Mouse (Mus musculus) lung, embryonic 16.5 days (tissue): ENCODE data around the gene Psmd6. TPM values are rescaled to one million over a fixed set of nuclear protein-coding genes. Genes with fewer than 3 reads are reported as not detected.

Experiments
- ATAC-seq: fragments of 200-750 bp; cut with Nextera tagmentation; 2 replicates; pipeline ENCODE4 v1.8.0; 2017; ENCODE audit warnings: low read depth, mild to moderate bottlenecking, moderate library complexity
- H3K27ac ChIP-seq: fragments of 300-500 bp; sonication (generic); 2 replicates; pipeline ENCODE4 v1.5.1; 2014; ENCODE audit warnings: mild to moderate bottlenecking, control low read depth, low read length
- H3K27me3 ChIP-seq: fragments of 300-500 bp; sonication (generic); 2 replicates; pipeline ENCODE4 v1.6.1; 2014; ENCODE audit warnings: low read depth, low read length, mixed read lengths; ENCODE audit not compliant: control insufficient read depth, insufficient read depth
- H3K36me3 ChIP-seq: fragments of 300-500 bp; sonication (generic); 2 replicates; pipeline ENCODE4 v1.6.1; 2014; ENCODE audit warnings: low read length; ENCODE audit not compliant: control insufficient read depth, insufficient read depth
- H3K4me1 ChIP-seq: fragments of 300-500 bp; sonication (generic); replicated peaks from 2 replicates; pipeline ENCODE4 v1.6.1; 2014; ENCODE audit warnings: low read length, mixed read lengths; ENCODE audit not compliant: control insufficient read depth, insufficient read depth
- H3K4me2 ChIP-seq: fragments of 300-500 bp; sonication (generic); 2 replicates; pipeline ENCODE4 v1.6.1; 2014; ENCODE audit warnings: low read depth, low read length, control low read depth
- H3K4me3 ChIP-seq: fragments of 300-500 bp; sonication (generic); 2 replicates; pipeline ENCODE4 v1.5.1; 2014; ENCODE audit warnings: mild to moderate bottlenecking, low read length, control low read depth
- H3K9ac ChIP-seq: fragments of 300-500 bp; sonication (generic); 2 replicates; pipeline ENCODE4 v1.6.1; 2014; ENCODE audit warnings: low read length, control low read depth
- H3K9me3 ChIP-seq: fragments of 300-500 bp; sonication (generic); 2 replicates; pipeline ENCODE4 v1.6.1; 2016; ENCODE audit warnings: low read length; ENCODE audit not compliant: control insufficient read depth
- WGBS: fragments of 180-500 bp; shearing (Covaris S2); extraction: QIAGEN DNeasy Blood & Tissue Kit; methylation state at CpG from one replicate; pipeline ENCODE4 v1.1.7; 2014; 5-methylcytosine and 5-hydroxymethylcytosine counted together
- polyA plus RNA-seq: library from polyadenylated mRNA; unstranded; fragments of >200 nt; fragmentation: Nextera tagmentation; extraction: Ambion mirVana; gene quantifications from 2 replicates; pipeline ENCODE4 v1.2.1, GENCODE M21; 2015

Gene Psmd6
- 205 and 209 TPM in 2 replicates for polyA plus RNA-seq

GRCm38 (mm10) chr14:14120230-14121096, at the start of gene Psmd6:
Gene Psmd6 (minus strand): TSS chr14:14120984.
- peaks cover 20% of the 10 kb centered on the region for H3K36me3 ChIP-seq
- peak within 1 kb of the TSS; percentile 78 for H3K4me3 ChIP-seq
- peak; percentile 98 for ATAC-seq
- no peaks in the 10 kb centered on the region for H3K9me3 ChIP-seq
- peak within 1 kb of the TSS; percentile 44 for H3K27ac ChIP-seq
- peak within 1 kb of the TSS; percentile 91 for H3K9ac ChIP-seq
- no peaks in the 10 kb centered on the region for H3K27me3 ChIP-seq
- under 1% methylated on average over 65 of the region's 68 CpGs for WGBS
- peak within 1 kb of the TSS; percentile 74 for H3K4me2 ChIP-seq
- H3K4me1 ChIP-seq, result peaks cover 7% of the 10 kb centered on the region

DNA sequence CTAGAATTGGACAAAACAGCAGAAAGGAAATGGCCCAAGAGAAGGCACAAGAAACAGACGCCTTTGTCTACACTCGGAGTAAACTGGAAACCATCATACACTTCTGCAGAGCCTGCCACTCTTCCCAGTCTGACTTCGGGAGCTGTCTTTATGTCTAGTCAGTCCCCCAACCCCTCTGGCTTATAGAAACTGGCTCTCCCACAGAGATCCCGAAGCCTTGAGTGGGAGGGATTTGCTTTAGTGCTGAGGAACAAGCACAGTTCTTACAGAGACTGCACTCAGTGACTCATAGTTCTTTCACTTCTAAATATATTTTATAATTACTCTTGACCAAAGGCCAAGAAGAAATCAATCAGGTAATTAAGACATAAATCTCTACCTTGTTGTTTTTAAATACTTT, 10.1 kb downstream of the Psmd6 start:
- peaks cover 22% of the 10 kb centered on the region for H3K36me3 ChIP-seq
- H3K9ac ChIP-seq, result no peak overlapping the region
- WGBS, result 85% methylated on average over 4 of the region's 4 CpGs
- no peak overlapping the region for H3K27ac ChIP-seq
- no peak overlapping the region for H3K4me2 ChIP-seq
- no peaks in the 10 kb centered on the region for H3K27me3 ChIP-seq
- ATAC-seq, result no peak
- H3K4me3 ChIP-seq, result no peak overlapping the region
- H3K9me3 ChIP-seq, result no peaks in the 10 kb centered on the region
- no peaks in the 10 kb centered on the region for H3K4me1 ChIP-seq

- Histone ChIP-seq H3K36me3 (peaks cover 15% of the 10 kb centered on the region), H3K4me1 (no peaks in the 10 kb centered on the region), H3K27me3 (no peaks in the 10 kb centered on the region), H3K27ac (no peak overlapping the region), H3K4me3 (no peak overlapping the region), H3K9ac (no peak overlapping the region), H3K9me3 (no peaks in the 10 kb centered on the region), H3K4me2 (no peak overlapping the region)
- WGBS, result 60% methylated on average over 2 of the region's 2 CpGs
- no peak for ATAC-seq
Measured at GRCm38 (mm10) chr14:14104930-14105318, 15.9 kb downstream of the Psmd6 start.

GRCm38 (mm10) chr14:14104213-14104929, 16.4 kb downstream of the Psmd6 start:
- no peaks in the 10 kb centered on the region for H3K4me1 ChIP-seq
- H3K27ac ChIP-seq, result no peak overlapping the region
- H3K27me3 ChIP-seq, result no peaks in the 10 kb centered on the region
- no peak overlapping the region for H3K4me2 ChIP-seq
- no peak for ATAC-seq
- WGBS, result 56% methylated on average over 13 of the region's 13 CpGs
- H3K9me3 ChIP-seq, result no peaks in the 10 kb centered on the region
- H3K36me3 ChIP-seq, result peaks cover 17% of the 10 kb centered on the region
- no peak overlapping the region for H3K4me3 ChIP-seq
- no peak overlapping the region for H3K9ac ChIP-seq

DNA sequence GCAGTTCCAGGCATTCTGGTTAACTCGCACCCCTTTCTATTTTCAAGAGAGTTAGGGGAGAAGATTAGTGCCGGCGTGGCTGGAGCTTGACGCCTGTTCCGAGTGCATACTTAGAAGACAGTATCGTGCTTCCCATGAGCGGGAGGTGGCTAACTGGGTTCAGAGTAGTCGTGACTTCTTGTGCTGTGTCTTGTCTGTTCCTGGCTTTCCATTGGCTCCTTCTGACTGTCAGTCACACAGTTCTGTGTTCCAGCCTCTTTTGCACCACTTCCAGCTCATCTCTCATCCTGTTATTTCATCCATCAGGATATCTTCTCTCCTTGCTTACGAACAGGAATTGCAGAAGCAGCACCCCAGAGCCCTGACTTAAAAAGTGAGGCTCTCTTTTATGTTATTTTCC, 19.5 kb downstream of the Psmd6 start:
- H3K4me1 ChIP-seq, result no peaks in the 10 kb centered on the region
- no peak overlapping the region for H3K9ac ChIP-seq
- no peak for ATAC-seq
- H3K4me2 ChIP-seq, result no peak overlapping the region
- H3K36me3 ChIP-seq, result peaks cover 22% of the 10 kb centered on the region
- no peaks in the 10 kb centered on the region for H3K9me3 ChIP-seq
- no peaks in the 10 kb centered on the region for H3K27me3 ChIP-seq
- H3K27ac ChIP-seq, result no peak overlapping the region
- 90% methylated on average over 9 of the region's 9 CpGs for WGBS
- no peak overlapping the region for H3K4me3 ChIP-seq

GRCm38 (mm10) chr14:14100773-14101280, 20.0 kb downstream of the Psmd6 start:
- Histone ChIP-seq H3K36me3 (peaks cover 24% of the 10 kb centered on the region), H3K27ac (no peak overlapping the region)

GRCm38 (mm10) chr14:14098330-14098980, 22.3 kb downstream of the Psmd6 start:
- H3K4me1 ChIP-seq, result no peaks in the 10 kb centered on the region
- peaks cover 27% of the 10 kb centered on the region for H3K36me3 ChIP-seq
- H3K27ac ChIP-seq, result no peak overlapping the region
- no peaks in the 10 kb centered on the region for H3K27me3 ChIP-seq
- no peak overlapping the region for H3K4me2 ChIP-seq
- H3K9ac ChIP-seq, result no peak overlapping the region
- no peak overlapping the region for H3K4me3 ChIP-seq
- peak; percentile 69; the same call in 1 of the 2 replicates for ATAC-seq
- H3K9me3 ChIP-seq, result no peaks in the 10 kb centered on the region
- 28% methylated on average over 10 of the region's 10 CpGs for WGBS

More at GRCm38 (mm10) chr14:14100773-14101280, 20.0 kb downstream of the Psmd6 start:
- Histone ChIP-seq H3K27me3 (no peaks in the 10 kb centered on the region), H3K4me3 (no peak overlapping the region), H3K4me1 (no peaks in the 10 kb centered on the region), H3K9me3 (no peaks in the 10 kb centered on the region), H3K4me2 (no peak overlapping the region), H3K9ac (no peak overlapping the region)
- WGBS, result 87% methylated on average over 8 of the region's 8 CpGs
- ATAC-seq, result no peak

GRCm38 (mm10) chr14:14090571-14090970, 30.2 kb downstream of the Psmd6 start:
- no peak overlapping the region for H3K4me2 ChIP-seq
- no peaks in the 10 kb centered on the region for H3K4me1 ChIP-seq
- no peak overlapping the region for H3K27ac ChIP-seq
- WGBS, result 90% methylated on average over 6 of the region's 6 CpGs
- H3K27me3 ChIP-seq, result no peaks in the 10 kb centered on the region
- H3K36me3 ChIP-seq, result peaks cover 7% of the 10 kb centered on the region; the same call in 1 of the 2 replicates
- H3K9ac ChIP-seq, result no peak overlapping the region
- H3K4me3 ChIP-seq, result no peak overlapping the region
- H3K9me3 ChIP-seq, result no peaks in the 10 kb centered on the region
- no peak for ATAC-seq
